Mouse (Mus musculus): ENCODE data around the gene Krtap10-4.

GRCm38 (mm10) chr10:77814382-77814781 lies 12.5 kb downstream of the Krtap10-4 start, which contains the start of gene Gm2696:
- TF ChIP-seq EP300 (IDR thresholded peaks at IDR 0.05; ENCODE audit: low read depth) = no peak
- no peak for TF ChIP-seq CTCF (IDR thresholded peaks at IDR 0.05; ENCODE audit: low read depth)

Data from liver, postnatal 0 days (tissue).